Mouse (Mus musculus) CH12.LX (cell line): ENCODE measurements around the gene Vwa3a. TPM values are rescaled to one million over a fixed set of nuclear protein-coding genes. Genes with fewer than 3 reads are reported as not detected.

Source experiments
- DNase-seq: peaks from one replicate; pipeline ENCODE4 v3.0.0-alpha.2; 2013; ENCODE audit errors: extremely low read depth
- H3K27ac ChIP-seq: 2 replicates; pipeline ENCODE4 v1.5.1; 2012; ENCODE audit warnings: low read depth, mild to moderate bottlenecking, control low read depth, moderate library complexity; ENCODE audit not compliant: insufficient read depth
- H3K27me3 ChIP-seq: replicated peaks from 2 replicates; pipeline ENCODE3; 2012; ENCODE audit warnings: inconsistent platforms
- H3K36me3 ChIP-seq, 2 experiments: replicated peaks in 1 of 2; 2 replicates each; pipeline versions ENCODE3 to v1.6.1; 2012; ENCODE audit warnings: inconsistent platforms in 1 of 2, low read length in 1 of 2, mild to moderate bottlenecking in 1 of 2, mixed read lengths in 1 of 2, moderate library complexity in 1 of 2; ENCODE audit not compliant: control insufficient read depth in 1 of 2, insufficient read depth in 1 of 2
- H3K4me1 ChIP-seq, 2 experiments: 2 replicates each; pipeline ENCODE4 v1.6.1; 2012; ENCODE audit warnings: inconsistent platforms in 1 of 2, moderate library complexity in 1 of 2; ENCODE audit not compliant: insufficient read depth in 2 of 2, control insufficient read depth in 1 of 2
- H3K4me2 ChIP-seq: 2 replicates; pipeline ENCODE4 v1.6.1; 2012; ENCODE audit warnings: low read depth, mild to moderate bottlenecking, control low read depth; ENCODE audit not compliant: poor library complexity, insufficient read depth, severe bottlenecking
- H3K4me3 ChIP-seq, 3 experiments: fragments of 150-350 bp in 1 of 3; sonication (generic) in 1 of 3; replicated peaks in 1 of 3; 2 replicates each; pipeline versions ENCODE3 to v1.5.1; 2011 to 2012; ENCODE audit warnings: low read depth in 2 of 3, low read length in 2 of 3, mild to moderate bottlenecking in 2 of 3, moderate library complexity in 2 of 3, control low read depth in 1 of 3, improper control_type of control experiment in 1 of 3, inconsistent platforms in 1 of 3, mixed read lengths in 1 of 3; ENCODE audit not compliant: poor library complexity in 1 of 3
- H3K79me2 ChIP-seq: replicated peaks from 2 replicates; pipeline ENCODE4 v1.6.1; 2012; ENCODE audit warnings: mild to moderate bottlenecking, moderate library complexity; ENCODE audit not compliant: control insufficient read depth, poor library complexity, insufficient read depth, severe bottlenecking; ENCODE audit errors: extremely low read depth
- H3K9ac ChIP-seq: 2 replicates; pipeline ENCODE4 v1.6.1; 2012; ENCODE audit warnings: low read depth, mild to moderate bottlenecking, control low read depth, moderate library complexity; ENCODE audit not compliant: insufficient read depth
- H3K9me3 ChIP-seq: replicated peaks from 2 replicates; pipeline ENCODE3; 2012; ENCODE audit warnings: low read length, inconsistent platforms, mixed read lengths
- BHLHE40 ChIP-seq: IDR thresholded peaks from 2 replicates; pipeline ENCODE4 v1.6.1; 2011; ENCODE audit warnings: mild to moderate bottlenecking, low read depth, low read length, improper control_type of control experiment
- E2F4 ChIP-seq: IDR thresholded peaks from 2 replicates; pipeline ENCODE4 v1.6.1; 2011; ENCODE audit warnings: low read depth, low read length, improper control_type of control experiment; ENCODE audit not compliant: insufficient replicate concordance
- ELF1 ChIP-seq: IDR thresholded peaks from 2 replicates; pipeline ENCODE4 v1.6.1; 2014; ENCODE audit warnings: low read depth, mild to moderate bottlenecking, inconsistent platforms, low read length, improper control_type of control experiment
- EP300 ChIP-seq: IDR thresholded peaks from 2 replicates; pipeline ENCODE4 v1.6.1; 2011; ENCODE audit warnings: low read length, improper control_type of control experiment
- HCFC1 ChIP-seq: IDR thresholded peaks from 2 replicates; pipeline ENCODE4 v1.6.1; 2012; ENCODE audit warnings: low read depth, mild to moderate bottlenecking, inconsistent platforms, low read length, improper control_type of control experiment
- KAT2A ChIP-seq: IDR thresholded peaks from 2 replicates; pipeline ENCODE4 v1.6.1; 2012; ENCODE audit warnings: low read length, improper control_type of control experiment, inconsistent platforms; ENCODE audit not compliant: insufficient replicate concordance
- MAX ChIP-seq: IDR thresholded peaks from 2 replicates; pipeline ENCODE4 v1.6.1; 2011; ENCODE audit warnings: low read length, improper control_type of control experiment
- MEF2A ChIP-seq: IDR thresholded peaks from 2 replicates; pipeline ENCODE4 v1.6.1; 2014; ENCODE audit warnings: low read depth, mild to moderate bottlenecking, inconsistent platforms, low read length, improper control_type of control experiment, borderline replicate concordance
- MXI1 ChIP-seq: IDR thresholded peaks from 2 replicates; pipeline ENCODE4 v1.6.1; 2011; ENCODE audit warnings: mild to moderate bottlenecking, low read depth, low read length, improper control_type of control experiment
- NELFE ChIP-seq: IDR thresholded peaks from 2 replicates; pipeline ENCODE4 v1.6.1; 2011; ENCODE audit warnings: low read depth, low read length, improper control_type of control experiment
- USF1 ChIP-seq: IDR thresholded peaks from 2 replicates; pipeline ENCODE4 v1.6.1; 2014; ENCODE audit warnings: low read depth, mild to moderate bottlenecking, inconsistent platforms, low read length, improper control_type of control experiment
- USF2 ChIP-seq: conservative IDR thresholded peaks from 2 replicates; pipeline ENCODE4 v1.6.1; 2011; ENCODE audit warnings: low read depth, low read length, improper control_type of control experiment
- ZC3H11A ChIP-seq: IDR thresholded peaks from 2 replicates; pipeline ENCODE4 v1.6.1; 2012; ENCODE audit warnings: low read depth, mild to moderate bottlenecking, inconsistent platforms, low read length, improper control_type of control experiment
- ZMIZ1 ChIP-seq: IDR thresholded peaks from 2 replicates; pipeline ENCODE4 v1.6.1; 2012; ENCODE audit warnings: low read depth, mild to moderate bottlenecking, inconsistent platforms, low read length, improper control_type of control experiment
- dilution Hi-C: fragments of 300-500 bp; cut with MboI; formaldehyde crosslinking; loops from 2 replicates; pipeline ENCODE4 v1.14.3; 2020; ENCODE audit warnings: low sequenced_read_pairs; ENCODE audit not compliant: extremely low pct_unique_long_range_greater_than_20kb, extremely low pct_ligation_motif_present
- in situ Hi-C: fragments of 300-500 bp; cut with MboI; formaldehyde crosslinking; loops from 3 replicates; pipeline ENCODE4 v1.14.3; 2019; ENCODE audit warnings: low sequenced_read_pairs, low pct_ligation_motif_present, low pct_unique_long_range_greater_than_20kb, mixed read lengths
- polyA plus RNA-seq: library from polyadenylated mRNA; unstranded; fragments of >175 nt; gene quantifications from 2 replicates; pipeline ENCODE4 v1.2.1, GENCODE M21; 2012; ENCODE audit warnings: low read depth; ENCODE audit not compliant: insufficient read length
- total RNA-seq, 2 experiments: library from RNA; depleted of rRNA; stranded (reverse); fragments of 300-350 nt in 1 of 2; fragments of >200 nt in 1 of 2; gene quantifications; 2 replicates each; pipeline ENCODE4 v1.2.3; 2012 to 2014

Gene Vwa3a
- total and polyA plus RNA-seq, 3 experiments, result not detected

- no peak overlapping the region for H3K9ac ChIP-seq
- no peaks in the 10 kb centered on the region for H3K4me1 ChIP-seq
- dilution Hi-C loops, result no loop called here
- no peaks in the 10 kb centered on the region for H3K79me2 ChIP-seq
- no peak overlapping the region for H3K4me3 ChIP-seq
- H3K36me3 ChIP-seq, result no peaks in the 10 kb centered on the region
- in situ Hi-C loops, result no loop called here
- DNase-seq, result no peak
- TF ChIP-seq ZMIZ1 (no peak), NELFE (no peak), HCFC1 (no peak), ZC3H11A (no peak), ELF1 (no peak), E2F4 (no peak)
- TF ChIP-seq, all 38 proteins: peak for 0
- H3K4me2 ChIP-seq, result no peak overlapping the region
- H3K27ac ChIP-seq, result no peak overlapping the region
- H3K27me3 ChIP-seq, result peaks cover 7% of the 10 kb centered on the region
- no peaks in the 10 kb centered on the region for H3K9me3 ChIP-seq
Measured at GRCm38 (mm10) chr7:120746029-120746428, 6.9 kb downstream of the Vwa3a start.

GRCm38 (mm10) chr7:120746821-120747220 lies 7.7 kb downstream of the Vwa3a start:
- no peak for DNase-seq
- no peak overlapping the region for H3K9ac ChIP-seq
- H3K4me2 ChIP-seq, result no peak overlapping the region
- peaks cover 1 to 7% of the 10 kb centered on the region in 2 experiments; a peak in 3 of 4 replicates for H3K4me1 ChIP-seq
- peaks cover 7% of the 10 kb centered on the region for H3K27me3 ChIP-seq
- H3K4me3 ChIP-seq, result no peak overlapping the region
- no peak for TF ChIP-seq MEF2A
- no peak for TF ChIP-seq MAX
- no peak for TF ChIP-seq BHLHE40
- TF ChIP-seq KAT2A, result no peak
- no peak for TF ChIP-seq MXI1
- TF ChIP-seq EP300, result no peak
- H3K79me2 ChIP-seq, result no peaks in the 10 kb centered on the region
- in situ Hi-C loops, result no loop called here
- dilution Hi-C loops, result no loop called here
- H3K9me3 ChIP-seq, result no peaks in the 10 kb centered on the region
- H3K27ac ChIP-seq, result no peak overlapping the region
- H3K36me3 ChIP-seq, result no peaks in the 10 kb centered on the region

GRCm38 (mm10) chr7:120748478-120748877 lies 9.4 kb downstream of the Vwa3a start:
- dilution Hi-C loops (no loop called here), in situ Hi-C loops (no loop called here)
- Histone ChIP-seq H3K79me2 (no peaks in the 10 kb centered on the region), H3K27ac (no peak overlapping the region), H3K27me3 (peaks cover 7% of the 10 kb centered on the region), H3K4me1 (peaks cover 2 to 10% of the 10 kb centered on the region in 2 experiments; a peak in 3 of 4 replicates), H3K9ac (no peak overlapping the region), H3K9me3 (no peaks in the 10 kb centered on the region), H3K4me3 (no peak overlapping the region), H3K4me2 (no peak overlapping the region), H3K36me3 (no peaks in the 10 kb centered on the region)
- no peak for DNase-seq
- no peak for TF ChIP-seq KAT2A
- TF ChIP-seq MAX, result no peak
- no peak for TF ChIP-seq EP300
- TF ChIP-seq E2F4, result no peak
- no peak for TF ChIP-seq USF2
- no peak for TF ChIP-seq HCFC1
- TF ChIP-seq USF1, result no peak
